Mouse (Mus musculus) erythroid progenitor cell, adult 5-6 weeks (primary cell): ENCODE data around the gene Gm5737. TPM values are rescaled to one million over a fixed set of nuclear protein-coding genes. Genes with fewer than 3 reads are reported as not detected.

ENCODE experiments used
- ATAC-seq: replicated peaks from 2 replicates; pipeline ENCODE4 v1.8.0; 2016; ENCODE audit warnings: moderate number of reproducible peaks, mild to moderate bottlenecking, moderate TSS enrichment, inconsistent platforms; ENCODE audit not compliant: poor library complexity, low FRiP score, severe bottlenecking
- total RNA-seq, 2 experiments: library from RNA; stranded (forward) in 1 of 2; stranded (reverse) in 1 of 2; fragments of 150-400 nt in 1 of 2; fragments of 186-747, 209-891 nt in 1 of 2; gene quantifications; 2 replicates each; pipeline versions ENCODE4 v1.2.3 to v1.2.4; 2015 to 2017; ENCODE audit warnings: low replicate concordance in 2 of 2

Gm5737 gene
- total RNA-seq (2015; ENCODE audit: low replicate concordance): not detected in 2 replicates
- total RNA-seq (2017; ENCODE audit: low replicate concordance): not detected in 2 replicates

DNA sequence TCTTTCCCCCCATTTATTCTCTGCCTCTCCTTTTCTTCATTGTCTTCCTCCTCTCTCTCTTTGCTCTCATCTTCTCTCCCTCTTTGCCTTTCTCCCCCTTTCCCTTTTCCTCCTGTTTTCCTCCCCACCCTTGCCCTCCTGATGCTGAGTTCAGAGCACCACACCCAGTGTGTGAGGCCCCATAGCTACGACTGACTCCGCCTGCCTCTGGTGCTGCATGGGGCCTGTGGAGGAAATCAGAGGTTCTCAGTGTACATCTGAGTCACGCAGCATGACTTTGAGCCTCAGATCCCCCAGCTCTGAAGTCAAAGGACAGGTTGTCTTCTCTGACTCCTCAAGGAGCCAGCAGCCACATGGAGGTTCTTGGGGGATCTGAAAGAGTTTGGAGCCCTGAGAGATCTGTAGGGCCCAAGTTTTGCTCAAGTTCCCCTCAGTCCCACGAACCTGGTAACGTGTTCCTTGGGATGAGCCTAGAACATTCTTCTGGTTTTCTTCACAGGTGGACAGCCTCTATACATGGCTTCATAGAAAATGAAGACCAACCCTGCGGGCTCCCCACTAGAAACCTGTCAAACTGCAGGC, at the start of gene Gm5737:
TSS of gene Gm5737 (plus strand) at position 532 of the 582 bp plus-strand sequence.
- ATAC-seq: no peak

DNA sequence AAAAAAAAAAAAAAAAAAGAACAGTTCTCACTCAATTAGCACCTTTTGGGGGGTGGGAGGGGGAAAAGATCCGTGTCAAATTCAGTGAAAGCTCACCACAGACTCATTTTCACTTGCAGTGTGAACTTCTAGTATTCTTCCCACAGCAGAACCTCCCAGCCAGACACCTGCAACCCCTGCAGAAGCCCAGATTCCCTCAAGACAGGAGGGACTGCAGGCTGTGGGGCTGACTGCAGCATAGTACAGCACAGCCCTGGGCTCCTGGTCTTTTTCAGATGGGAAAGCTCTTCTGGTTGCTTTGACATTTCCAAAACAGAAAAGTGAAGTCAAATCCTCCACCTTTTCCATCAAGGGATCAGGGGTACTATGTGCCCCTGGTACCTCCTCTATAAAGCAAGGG, 44.8 kb upstream of the Gm5737 start:
- ATAC-seq: no peak

DNA sequence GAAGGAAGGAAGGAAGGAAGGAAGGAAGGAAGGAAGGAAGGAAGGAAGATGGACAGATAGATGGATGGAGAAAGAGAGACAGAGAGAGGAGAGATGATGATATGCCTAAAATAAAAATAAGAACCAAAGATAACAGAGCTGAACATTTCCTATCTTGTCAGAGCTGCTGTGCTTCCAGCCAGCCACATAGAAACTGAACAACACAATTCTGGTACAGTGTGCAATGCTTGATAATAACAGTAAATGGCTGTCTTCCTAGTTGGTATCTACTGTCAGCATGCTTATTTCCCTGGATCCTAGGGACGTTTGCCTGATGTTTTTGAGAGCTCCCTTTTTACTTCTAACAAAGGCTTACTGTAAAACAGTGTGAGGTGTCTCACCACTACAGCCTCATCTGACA, 40.8 kb upstream of the Gm5737 start:
- no peak for ATAC-seq

DNA sequence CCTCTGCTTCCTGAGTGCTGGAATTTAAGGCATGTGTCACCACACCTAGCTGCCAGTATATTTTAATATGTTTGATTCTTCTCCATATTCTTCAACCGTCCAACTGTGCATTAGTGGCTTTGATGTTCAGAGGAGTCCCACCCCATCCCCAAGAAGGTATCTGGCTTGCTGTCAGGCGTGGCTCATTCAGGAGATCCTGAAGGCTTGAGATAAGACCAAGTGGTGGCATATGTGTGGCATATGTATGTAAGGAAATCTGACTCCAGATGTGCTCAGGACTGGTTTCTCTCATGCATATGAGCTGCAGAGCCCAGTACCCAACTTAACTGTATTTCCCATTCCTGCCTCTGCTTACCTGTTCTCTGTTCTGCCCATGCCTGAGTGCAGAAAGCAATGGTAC, 34.2 kb upstream of the Gm5737 start:
- peak; percentile 84 for ATAC-seq

DNA sequence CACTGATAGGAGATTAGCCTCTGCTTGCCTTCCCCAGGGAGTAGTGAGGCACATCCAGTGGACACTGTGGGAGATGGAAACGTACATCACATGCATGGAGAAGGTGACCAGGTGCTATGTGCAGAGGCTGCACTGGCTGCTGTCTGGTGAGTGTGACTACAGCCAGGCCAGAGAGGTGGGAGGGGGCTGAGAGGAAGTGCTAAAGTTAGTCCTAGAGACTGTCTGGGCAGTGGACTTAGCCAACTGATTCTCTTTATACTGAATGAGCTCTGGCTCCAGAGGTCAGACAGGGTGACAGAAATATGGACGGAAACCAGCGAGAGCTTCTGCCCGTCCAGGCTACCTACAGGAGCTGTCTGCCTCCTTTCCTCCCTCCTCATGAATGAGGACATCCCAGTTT, 16.6 kb upstream of the Gm5737 start:
- ATAC-seq: no peak

DNA sequence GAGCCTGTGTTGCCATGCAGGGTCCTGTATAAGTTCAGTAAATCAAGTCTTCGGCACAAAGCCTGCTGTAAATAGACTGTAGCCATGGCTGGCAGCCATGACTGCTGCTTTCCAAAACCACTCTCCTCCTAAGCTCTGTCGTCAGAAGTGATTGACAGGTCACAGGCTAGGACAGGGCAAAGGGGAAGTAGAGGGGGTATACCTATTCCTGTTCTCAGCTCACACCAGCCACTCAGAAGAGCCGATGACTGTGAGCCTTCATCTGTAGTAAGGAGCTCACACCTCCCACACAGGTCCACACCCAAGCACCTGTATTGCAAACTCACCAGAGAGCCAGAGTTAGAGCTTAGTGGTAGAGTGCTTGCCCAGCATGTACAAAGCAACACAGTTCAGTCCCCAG, 15.8 kb upstream of the Gm5737 start:
- ATAC-seq: no peak

DNA sequence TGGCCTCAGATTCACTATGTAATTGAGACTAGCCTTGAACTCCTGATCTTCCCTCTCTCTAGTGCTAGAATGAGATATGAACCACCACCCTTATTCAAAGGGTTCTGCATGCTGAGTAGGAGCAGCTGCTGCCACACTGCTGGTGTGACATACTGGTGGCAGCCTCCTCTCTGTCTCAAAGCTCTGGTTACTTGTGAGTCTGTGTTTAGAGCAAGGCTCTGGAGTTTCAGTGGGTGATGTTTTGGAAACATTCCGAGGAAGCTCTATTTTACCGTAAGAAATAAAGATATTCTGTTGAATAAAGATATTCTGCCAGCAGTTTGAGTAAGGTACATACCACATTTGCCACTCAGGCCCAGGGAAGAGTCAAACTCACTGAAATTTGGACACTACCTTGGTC, 8.9 kb upstream of the Gm5737 start:
- ATAC-seq: no peak

DNA sequence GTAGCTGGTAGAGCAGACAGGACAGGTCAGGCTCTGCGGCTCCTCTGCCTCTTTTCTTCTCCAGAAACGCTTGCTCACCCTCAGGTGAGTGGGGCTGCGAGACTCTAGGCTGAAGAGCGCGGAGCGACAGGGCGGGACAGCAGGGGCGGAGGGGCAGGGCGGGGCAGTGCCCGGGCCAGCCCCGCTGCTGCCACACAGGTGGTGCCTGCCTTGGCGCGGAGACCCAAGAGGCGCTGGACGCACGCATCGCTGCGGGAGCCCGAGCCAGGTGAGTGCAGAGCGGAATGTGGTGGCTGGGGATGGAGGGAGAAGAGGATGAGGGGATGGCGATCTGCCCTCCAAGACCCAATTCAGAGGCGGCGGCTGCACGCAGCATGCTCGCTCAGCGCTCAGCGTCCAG, 2.5 kb upstream of the Gm5737 start:
- no peak for ATAC-seq

DNA sequence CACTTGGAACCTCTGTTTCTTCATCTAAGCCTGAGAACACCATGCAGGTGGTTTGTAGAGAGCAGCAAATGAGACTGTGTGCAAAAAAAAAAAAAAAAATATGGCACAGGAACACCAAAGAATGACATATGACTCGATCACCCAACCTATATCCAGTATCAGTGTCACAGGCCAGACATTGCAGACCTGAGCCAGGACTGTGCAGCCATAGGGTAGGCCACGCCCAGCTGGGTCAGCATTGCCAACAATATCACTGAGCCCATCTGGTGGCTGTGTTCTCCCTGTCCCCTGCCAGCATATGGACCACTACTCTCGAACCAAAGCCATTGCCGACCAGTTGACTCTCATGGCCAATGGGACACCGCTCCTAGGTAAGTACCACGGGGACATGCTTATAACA, 5.4 kb downstream of the Gm5737 start:
- no peak for ATAC-seq

DNA sequence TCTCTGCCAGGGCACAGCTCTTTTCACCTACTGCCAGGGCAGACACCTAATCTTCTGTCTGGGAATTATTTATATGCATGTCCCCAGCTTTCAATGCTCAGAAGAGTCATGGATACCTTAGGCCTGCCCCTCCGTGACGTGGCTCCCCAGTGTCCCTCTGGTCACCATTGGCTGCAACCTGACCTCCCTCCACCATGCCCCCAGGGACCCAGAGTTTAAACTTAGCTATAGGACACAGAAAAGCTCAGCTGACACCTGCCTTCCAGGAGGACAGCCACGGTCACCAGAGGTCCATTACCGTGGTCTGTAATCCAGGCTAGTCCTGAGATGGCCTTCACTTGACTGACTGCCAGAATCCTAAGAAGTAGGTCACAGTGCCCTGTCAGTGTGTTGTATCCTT, 7.2 kb downstream of the Gm5737 start:
- ATAC-seq: no peak

DNA sequence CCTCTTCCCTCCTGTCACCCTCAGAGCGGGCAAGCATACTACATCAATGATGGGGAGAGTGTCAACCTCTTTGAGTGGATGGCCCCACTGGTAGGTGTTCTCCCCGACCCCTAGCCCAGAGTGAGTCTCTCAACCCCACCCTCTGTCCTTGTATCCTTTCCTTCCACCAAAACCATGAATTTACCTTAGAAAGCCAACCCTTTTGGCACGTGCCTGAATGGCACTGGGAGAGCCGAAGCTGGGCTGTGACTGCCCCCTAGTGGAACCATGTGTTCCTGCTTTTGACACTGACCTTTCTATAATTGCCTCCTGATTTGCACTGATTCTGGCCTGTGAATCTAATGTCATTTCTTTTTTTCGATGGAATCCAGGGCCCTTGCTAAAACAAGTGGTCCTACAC, 11.1 kb downstream of the Gm5737 start:
- peak; percentile 70 for ATAC-seq

DNA sequence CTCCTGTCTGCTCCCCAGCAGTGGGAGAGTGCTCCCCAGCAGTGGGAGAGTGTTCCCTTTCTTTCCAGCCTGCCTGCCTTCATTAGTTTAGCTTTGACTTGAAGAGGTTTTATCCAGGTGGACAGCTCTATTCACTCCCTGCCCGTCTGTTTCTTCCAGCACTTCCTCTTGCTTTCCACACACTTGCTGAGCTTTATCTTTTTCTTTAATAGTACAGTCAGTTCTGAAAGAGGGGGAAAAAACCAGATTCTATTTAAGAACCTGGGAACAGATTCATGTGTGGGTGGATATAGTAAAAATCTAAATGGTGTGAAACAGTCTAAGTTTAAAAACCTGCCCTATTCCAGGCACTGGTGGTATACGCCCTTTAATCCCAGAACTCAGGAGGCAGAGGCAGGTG, 12.9 kb downstream of the Gm5737 start:
- ATAC-seq: no peak

DNA sequence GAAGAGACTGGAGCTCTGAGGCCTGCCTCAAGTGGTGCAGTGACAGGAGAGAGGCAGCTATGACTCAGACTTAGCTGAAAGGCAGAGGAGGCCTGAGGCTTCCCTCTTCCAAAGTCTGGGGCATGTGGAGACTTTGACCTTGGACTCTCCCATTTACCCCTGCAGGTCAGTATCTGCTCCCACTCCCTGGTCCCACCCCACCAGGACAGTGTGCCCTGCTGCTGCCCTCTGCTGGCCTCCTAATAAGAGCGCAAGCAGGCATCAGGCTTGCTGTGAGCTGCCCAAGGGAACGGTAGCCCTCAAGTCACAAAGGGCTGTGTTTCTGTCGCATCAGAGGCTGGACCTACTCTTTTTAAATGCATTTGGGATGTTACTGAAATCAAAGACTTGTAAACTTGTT, 14.2 kb downstream of the Gm5737 start:
- ATAC-seq: no peak; the same call in 1 of the 2 replicates

DNA sequence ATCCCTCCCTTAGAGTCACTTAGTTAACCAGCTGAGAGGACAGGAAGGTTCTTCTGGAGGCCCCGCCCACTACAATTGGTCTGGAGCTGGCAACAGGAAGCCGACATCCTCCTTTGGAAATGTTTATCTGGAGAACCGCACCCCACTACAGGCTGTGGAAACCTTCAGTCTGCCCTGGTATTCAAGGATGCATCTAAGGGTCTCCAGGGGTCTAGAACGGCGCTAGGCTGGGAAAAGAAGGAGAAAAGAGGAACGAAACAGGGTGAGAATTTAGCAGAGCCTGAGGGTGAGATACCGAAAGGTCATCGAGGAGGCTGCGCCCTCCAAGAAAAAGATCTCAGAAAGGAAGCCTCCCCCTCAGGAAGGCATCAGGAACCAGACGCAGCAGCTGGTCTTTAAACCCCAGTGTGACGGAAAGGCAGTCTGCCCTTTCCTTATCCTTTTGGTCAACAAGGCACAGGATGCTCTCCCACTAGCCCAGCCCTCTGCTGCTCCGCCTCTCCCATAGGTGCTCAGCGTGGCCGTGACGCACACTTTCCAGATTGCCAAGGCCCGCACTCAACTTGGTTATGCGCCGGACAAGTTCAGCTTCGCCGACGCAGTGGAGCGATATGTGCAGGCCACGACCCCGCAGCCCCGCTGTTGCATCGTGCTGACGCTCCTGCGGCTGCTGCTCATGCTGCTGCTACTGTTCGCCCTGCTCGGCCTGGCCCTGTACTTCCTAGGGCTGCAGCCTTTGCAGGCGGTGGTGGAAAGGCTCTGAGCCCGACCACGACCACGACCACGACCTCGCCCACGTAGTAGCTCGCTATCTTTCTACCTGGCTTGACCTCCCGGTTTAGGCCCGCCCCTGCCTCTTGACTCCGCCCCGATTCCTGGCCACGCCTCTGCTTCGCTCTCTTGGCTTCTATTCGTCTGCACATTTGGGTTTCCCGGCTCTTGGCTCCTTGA, 18.5 kb downstream of the Gm5737 start:
- ATAC-seq: peak; percentile 50

DNA sequence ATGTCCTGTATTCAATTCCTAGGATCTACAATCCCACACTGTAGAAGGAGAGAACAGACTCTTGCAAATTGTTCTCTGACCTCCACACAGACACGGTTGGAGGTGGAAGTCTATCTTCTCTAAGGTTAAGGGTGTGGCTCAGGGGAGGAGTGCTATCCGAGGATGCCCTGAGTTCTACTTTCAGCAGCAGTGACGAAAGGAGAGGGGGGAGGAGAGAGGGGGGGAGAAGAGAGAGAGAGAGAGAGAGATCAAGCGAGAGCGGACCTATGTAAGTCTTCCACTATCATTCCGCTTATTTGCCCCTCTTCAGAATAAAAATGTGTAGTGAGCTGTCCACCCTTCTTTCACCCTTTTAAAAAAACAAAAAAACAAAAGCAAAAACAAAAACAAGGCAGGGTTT, 22.3 kb downstream of the Gm5737 start:
- ATAC-seq: peak; percentile 50

DNA sequence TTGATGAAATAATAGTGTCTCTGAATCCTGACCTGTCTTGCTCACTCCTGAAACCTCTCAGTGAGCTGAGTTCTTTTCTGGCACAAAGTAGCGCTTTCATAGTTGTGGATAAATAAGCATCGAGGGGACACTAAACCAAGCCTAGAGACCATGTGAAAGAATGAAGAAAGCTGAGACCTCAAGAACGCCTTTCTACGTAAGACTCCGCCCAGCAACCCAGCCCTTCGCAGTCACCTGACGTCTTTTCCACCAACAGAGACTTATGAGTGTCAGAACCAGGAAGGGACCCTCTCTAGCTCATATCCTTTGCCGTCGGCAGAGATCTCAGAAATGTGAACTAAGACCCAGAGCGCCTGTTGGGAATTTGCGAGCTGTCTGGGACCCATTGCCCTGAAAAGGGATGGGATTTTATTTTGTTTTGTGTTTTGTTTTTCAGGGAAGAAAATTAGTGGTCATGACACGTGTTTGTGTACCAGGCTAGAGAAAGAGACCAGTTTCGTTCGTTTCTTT, 22.8 kb downstream of the Gm5737 start:
- peak; percentile 76 for ATAC-seq

DNA sequence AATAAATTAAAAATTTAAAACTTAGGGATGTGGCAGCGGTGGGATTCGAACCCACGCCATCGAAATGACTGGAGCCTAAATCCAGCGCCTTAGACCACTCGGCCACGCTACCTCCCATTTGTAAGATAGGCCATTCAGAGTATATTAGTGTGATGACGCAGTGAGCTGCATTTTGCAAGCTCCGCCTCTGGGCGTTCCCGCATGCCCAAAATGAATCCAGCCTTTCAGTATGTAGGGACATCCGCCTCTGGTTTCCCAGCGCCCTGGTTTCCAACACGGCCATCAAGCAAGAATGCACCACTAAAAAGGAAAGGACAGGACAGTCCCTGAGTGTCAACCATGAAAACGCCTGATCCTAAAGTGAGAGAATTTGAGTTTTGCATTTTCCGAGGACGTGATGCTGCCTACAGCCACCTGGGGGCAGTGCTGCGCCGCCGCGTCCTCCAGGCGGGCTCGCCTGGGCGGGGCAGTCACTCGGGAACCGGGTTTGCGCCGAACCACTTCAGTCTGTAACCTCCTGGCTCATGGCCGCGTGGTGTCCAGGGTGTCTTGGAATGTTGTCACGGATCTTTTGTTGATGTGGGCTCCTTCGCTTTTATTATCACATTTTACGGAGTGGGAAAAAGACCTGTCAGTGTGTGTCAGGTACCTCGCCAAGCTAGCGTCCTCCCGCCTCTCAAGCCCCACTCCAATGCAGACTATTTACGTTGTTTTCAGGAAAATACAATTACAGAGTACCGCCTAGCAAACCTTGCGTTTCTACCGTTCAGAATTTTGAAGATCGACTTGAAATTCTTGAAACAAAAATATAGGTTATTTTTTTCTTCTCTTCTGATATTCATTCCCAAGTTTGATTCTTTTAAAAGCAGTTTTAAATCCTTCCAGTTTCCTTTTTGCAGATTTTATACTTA, 23.5 kb downstream of the Gm5737 start:
- peak; percentile 76 for ATAC-seq

DNA sequence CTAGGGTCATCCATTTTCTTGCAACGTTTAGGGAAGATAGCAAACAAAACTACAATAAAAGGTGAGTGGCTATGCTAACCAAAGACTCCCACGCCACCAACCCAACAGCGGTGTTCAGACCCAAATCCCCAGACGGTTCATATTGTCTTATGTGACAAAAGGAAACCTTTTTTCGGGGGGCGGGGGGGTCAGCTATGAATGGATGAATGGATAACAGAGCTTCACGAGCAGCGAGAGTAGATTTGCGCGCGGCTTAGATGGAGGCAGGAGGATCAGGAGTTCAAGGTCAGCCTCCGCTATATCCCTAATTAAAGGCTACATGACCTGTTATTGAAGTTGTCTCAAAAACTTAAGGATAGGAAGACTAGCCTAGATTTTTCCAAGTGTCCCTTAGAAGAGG, 24.2 kb downstream of the Gm5737 start:
- ATAC-seq: no peak

DNA sequence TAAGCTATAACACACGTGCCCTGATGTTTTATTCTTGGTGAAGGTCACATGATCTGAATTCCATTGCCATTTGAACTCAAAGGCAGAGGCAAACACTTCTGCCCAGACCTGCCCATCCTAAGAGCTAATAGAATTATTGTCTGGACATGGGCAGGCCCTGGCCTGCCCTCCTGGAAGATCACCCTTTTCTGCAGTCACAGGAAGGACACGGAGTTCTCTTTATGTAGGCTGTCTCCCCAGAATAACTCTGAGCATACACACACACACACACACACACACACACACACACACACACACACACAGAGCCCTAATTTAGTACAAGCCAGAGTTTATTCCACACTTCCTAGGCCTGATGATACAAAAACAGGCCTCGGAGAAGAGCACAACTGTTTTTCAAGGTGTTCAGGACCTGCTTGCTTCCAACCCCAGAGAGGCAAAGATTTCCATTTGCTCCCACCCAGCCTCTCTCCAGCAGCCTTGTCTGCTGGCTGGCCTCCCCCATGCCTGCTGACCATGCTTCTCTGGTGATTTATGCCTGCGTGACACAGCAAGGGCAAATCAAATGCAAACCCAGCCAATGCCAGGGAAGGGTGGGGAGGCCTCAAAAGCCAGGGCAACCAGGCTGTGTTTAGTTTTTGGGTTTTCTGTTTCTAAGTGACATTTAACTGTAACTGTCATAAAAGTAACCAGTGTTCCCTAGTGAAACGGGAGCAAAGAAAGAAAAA, 26.4 kb downstream of the Gm5737 start:
- no peak for ATAC-seq
